Mouse (Mus musculus): ENCODE data around the gene Smim17. TPM values are rescaled to one million over a fixed set of nuclear protein-coding genes. Genes with fewer than 3 reads are reported as not detected.
"Not testable (repeated sequence)": the region's sequence is repeated elsewhere in the genome, so short reads cannot be mapped to it uniquely, and the experiment has no call there.

Smim17 gene
- total RNA-seq, 2 experiments from 2014 or later, result 0.38 to 0.73 TPM

DNA sequence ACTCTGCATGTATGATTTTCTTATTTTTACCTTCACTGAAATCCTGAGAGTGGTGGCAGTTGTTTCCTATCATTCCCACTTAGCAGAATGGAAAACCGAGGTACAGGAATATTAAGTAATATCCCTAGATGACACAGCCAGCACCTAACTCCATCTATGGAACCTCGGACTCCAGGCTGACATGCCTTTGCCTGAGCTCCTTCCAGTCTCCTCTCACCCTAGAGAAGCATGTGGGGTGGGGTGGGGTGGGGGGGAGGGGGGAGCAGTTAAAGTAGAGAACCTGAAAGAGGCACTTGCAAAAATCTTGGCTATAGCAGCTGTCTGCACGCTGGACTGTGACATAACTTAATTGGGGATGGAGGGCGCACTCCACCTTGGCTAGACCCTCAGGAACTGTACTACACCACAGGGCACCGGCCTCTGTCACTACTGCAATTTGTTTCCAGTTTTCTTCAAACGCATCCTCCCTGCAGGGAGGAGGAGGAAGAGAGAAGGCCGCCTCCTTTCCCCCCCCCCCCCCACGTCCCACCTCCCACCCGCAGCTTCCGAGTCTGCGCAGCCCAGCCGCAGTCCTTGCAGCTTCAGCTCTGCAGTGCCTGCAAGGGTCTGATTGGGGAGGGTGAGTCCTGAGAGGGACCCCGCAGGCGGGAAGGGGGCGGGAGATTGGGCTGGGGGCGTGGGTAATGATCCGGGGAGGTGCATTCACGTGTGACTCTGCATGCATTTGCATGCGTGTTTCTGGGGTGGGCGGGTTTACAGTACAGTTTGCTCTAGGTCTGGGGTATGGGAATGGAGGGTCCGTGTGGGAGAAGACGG lies 16.3 kb downstream of the Smim17 start:
- no peak for DNase-seq (ENCODE audit: low spot score in 2 of 2)

DNA sequence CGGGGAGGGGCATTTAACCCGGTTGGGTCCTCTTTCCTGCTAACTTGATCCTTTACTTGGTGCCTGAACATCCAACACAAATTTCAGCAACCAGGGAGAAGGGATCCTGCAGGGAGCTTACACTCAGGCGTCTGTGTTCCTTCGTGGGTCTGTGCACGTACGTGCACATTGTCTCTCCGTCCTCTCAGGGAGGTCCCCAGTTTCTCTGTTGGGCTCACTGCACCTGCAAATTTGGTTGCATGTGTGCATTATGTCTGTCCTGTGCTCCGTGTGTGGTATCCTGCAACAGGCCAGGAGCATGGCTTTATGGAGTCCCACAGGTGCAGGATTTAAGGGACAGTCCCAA lies 16.9 kb downstream of the Smim17 start:
- DNase-seq (ENCODE audit: low spot score in 2 of 2), result no peak

DNA sequence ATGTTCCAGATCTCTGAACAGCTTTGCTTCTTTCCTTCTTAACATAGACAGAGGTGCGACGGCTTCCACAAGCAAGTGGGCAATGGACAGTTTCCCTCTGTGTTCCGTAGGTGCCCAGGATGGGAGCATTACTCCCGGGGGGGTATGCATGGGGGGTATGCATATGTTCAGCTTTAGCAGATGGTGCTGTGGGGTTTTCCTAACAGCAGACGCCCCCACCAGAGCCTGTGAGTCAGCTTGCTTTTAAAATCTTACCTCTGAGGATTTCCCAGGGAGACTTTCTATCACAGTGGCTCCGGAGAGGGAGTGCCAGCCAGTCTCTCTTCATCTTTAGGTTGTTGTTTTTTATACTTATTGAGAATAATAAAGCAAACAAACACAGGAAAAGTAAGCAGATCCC lies 21.4 kb downstream of the Smim17 start:
- DNase-seq (ENCODE audit: low spot score in 2 of 2), result no peak

GRCm38 (mm10) chr7:6429381-6429780 lies 30.9 kb downstream of the Smim17 start:
- DNase-seq (ENCODE audit: low spot score in 2 of 2), result no peak

- peak; percentile 17 to 26 for DNase-seq (ENCODE audit: low spot score in 2 of 2)
These were observed 31.8 kb downstream of the Smim17 start for GRCm38 (mm10) chr7:6430342-6430741.

DNA sequence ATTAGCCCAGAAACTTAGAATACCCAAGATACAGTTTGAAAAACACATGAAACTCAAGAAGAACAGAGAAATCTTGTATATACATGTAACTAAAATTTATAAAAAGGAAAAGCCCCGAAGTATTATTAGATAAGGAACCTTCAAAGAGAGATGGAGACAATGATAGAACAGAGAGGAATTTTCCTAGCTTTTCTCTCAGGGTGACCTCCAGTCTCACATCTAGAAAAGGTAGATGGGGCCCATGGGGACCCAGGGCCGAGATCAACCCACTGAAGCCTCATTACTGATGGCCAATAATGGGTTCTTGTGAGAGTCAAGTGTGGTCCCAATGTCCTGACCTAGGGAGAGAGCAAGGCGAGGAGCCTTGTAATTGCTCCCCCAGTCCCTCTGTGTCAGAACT lies 39.9 kb downstream of the Smim17 start, which contains the start of gene Olfr1344:
Gene Olfr1344, plus strand, starts transcription at position 301 of the 400 bp plus-strand sequence.
- no peak for DNase-seq (ENCODE audit: low spot score in 2 of 2)

GRCm38 (mm10) chr7:6441173-6441572 lies 42.7 kb downstream of the Smim17 start:
- no peak for DNase-seq (ENCODE audit: low spot score in 2 of 2)

DNA sequence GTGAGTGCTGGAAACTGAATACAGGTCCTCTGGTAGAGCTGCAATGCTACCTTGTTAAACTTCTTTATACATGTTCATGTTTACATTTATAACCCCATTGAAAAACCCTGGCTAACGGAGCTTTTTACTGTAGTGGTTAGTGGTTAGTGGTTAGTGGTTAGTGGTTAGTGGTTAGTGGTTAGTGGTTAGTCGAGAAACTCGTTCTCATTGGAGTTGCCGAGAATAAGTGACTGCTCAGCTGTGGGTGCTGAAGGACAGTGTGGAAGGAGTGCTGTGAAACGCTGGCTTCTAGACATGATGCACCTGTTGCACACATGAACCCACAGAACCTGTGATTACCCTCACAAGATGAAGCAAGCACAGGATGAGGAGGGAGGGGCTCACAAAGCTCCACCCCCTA lies 49.3 kb downstream of the Smim17 start:
- DNase-seq (ENCODE audit: low spot score in 2 of 2), result no peak

GRCm38 (mm10) chr7:6455868-6456267 lies 57.4 kb downstream of the Smim17 start, which contains the start of gene Olfr1336:
TSS of gene Olfr1336 (plus strand) at chr7:6456168.
- DNase-seq (ENCODE audit: low spot score in 2 of 2), result no peak

GRCm38 (mm10) chr7:6456399-6456798 lies 57.9 kb downstream of the Smim17 start:
- no peak for DNase-seq (ENCODE audit: low spot score in 2 of 2)

- no peak for DNase-seq (ENCODE audit: low spot score in 2 of 2)
These were observed 68.4 kb downstream of the Smim17 start, which contains the start of gene Olfr1346 for GRCm38 (mm10) chr7:6466951-6467350. TSS of gene Olfr1346 (plus strand) at chr7:6467101.

DNA sequence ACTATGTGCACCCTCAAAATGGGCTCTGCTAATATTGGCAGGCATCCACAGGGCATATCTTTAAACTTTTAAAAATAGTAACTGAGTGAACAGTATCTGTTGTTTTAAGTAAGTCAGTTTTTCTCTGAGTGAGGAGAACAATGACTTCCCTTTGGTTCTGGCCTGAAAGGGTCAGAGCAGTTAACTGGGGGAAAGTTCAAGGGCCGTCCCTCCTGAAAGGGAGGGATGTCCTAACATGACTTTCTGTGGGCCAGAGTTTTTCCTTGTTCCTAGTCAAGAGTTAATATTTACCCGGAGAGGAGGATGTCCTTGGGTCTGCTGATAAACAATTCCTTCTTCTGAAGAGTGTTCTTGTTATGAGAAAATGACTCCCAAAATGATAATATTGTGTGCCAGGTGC lies 79.1 kb downstream of the Smim17 start:
- not testable (repeated sequence) for DNase-seq (ENCODE audit: low spot score in 2 of 2)

Other genes starting within 250 kb of the Smim17 start
- 10 to 100 TPM; 43.2 to 47.7 TPM for gene Zfp787, start 242.7 kb upstream of the Smim17 start, total RNA-seq (2021)
- 10 to 100 TPM; 25.8 to 27.0 TPM for gene Zfp444, start 226.5 kb upstream of the Smim17 start, total RNA-seq (2021)
- gene Galp, start 201.6 kb upstream of the Smim17 start, total RNA-seq (2021), result not detected
- not detected for gene Zscan5b, start 176.4 kb upstream of the Smim17 start, total RNA-seq (2021)
- gene Epp13, start 146.0 kb upstream of the Smim17 start, total RNA-seq (2021), result not detected
- gene Zfp667, start 112.1 kb upstream of the Smim17 start, total RNA-seq (2021), result 1 to 10 TPM; 5.1 to 6.3 TPM
- gene Zfp583, start 67.4 kb upstream of the Smim17 start, total RNA-seq (2021), result 1 to 10 TPM; 3.1 to 3.3 TPM
- under 1 TPM; 0.53 to 0.80 TPM for gene Gm3854, start 55.0 kb upstream of the Smim17 start, total RNA-seq (2021)
- 1 to 10 TPM; 2.1 to 3.3 TPM for gene Zfp78, start 35.4 kb upstream of the Smim17 start, total RNA-seq (2021)
- gene Zfp28, start 15.4 kb upstream of the Smim17 start, total RNA-seq (2021), result 1 to 10 TPM; 2.1 to 3.3 TPM
- not detected for gene Gm20715, start 11.6 kb downstream of the Smim17 start, total RNA-seq (2021)
- not detected for gene Olfr1344, start 40.0 kb downstream of the Smim17 start, total RNA-seq (2021)
- not detected for gene Olfr1336, start 57.5 kb downstream of the Smim17 start, total RNA-seq (2021)
- not detected for gene Olfr1346, start 68.4 kb downstream of the Smim17 start, total RNA-seq (2021)
- not detected for gene Olfr5, start 88.2 kb downstream of the Smim17 start, total RNA-seq (2021)
- gene Olfr1347, start 101.0 kb downstream of the Smim17 start, total RNA-seq (2021), result not detected
- gene Olfr1348, start 110.0 kb downstream of the Smim17 start, total RNA-seq (2021), result not detected
- not detected for gene Olfr1349, start 124.2 kb downstream of the Smim17 start, total RNA-seq (2021)
- gene Olfr1350, start 166.1 kb downstream of the Smim17 start, total RNA-seq (2021), result not detected